Mouse (Mus musculus) limb, embryonic 12.5 days (tissue): ENCODE data around the gene Dgkh. TPM values are rescaled to one million over a fixed set of nuclear protein-coding genes. Genes with fewer than 3 reads are reported as not detected.

Experiments used
- ATAC-seq: fragments of 200-750 bp; cut with Nextera tagmentation; 2 replicates; pipeline ENCODE4 v1.8.0; 2017; ENCODE audit warnings: low read depth, moderate TSS enrichment; ENCODE audit not compliant: insufficient number of reproducible peaks, insufficient read depth, low FRiP score, low TSS enrichment
- H3K27ac ChIP-seq: fragments of 300-500 bp; sonication (generic); 2 replicates; pipeline ENCODE4 v1.5.1; 2016; ENCODE audit warnings: mild to moderate bottlenecking, moderate library complexity
- H3K27me3 ChIP-seq: fragments of 300-500 bp; sonication (generic); 2 replicates; pipeline ENCODE4 v1.6.1; 2016; ENCODE audit warnings: mild to moderate bottlenecking, moderate library complexity
- H3K36me3 ChIP-seq: fragments of 300-500 bp; sonication (generic); 2 replicates; pipeline ENCODE4 v1.6.1; 2016; ENCODE audit warnings: mild to moderate bottlenecking, moderate library complexity
- H3K4me1 ChIP-seq: fragments of 300-500 bp; sonication (generic); replicated peaks from 2 replicates; pipeline ENCODE4 v1.6.1; 2016
- H3K4me2 ChIP-seq: fragments of 300-500 bp; sonication (generic); 2 replicates; pipeline ENCODE4 v1.6.1; 2016; ENCODE audit warnings: mild to moderate bottlenecking, moderate library complexity
- H3K4me3 ChIP-seq: fragments of 300-500 bp; sonication (generic); replicated peaks from 2 replicates; pipeline ENCODE4 v1.5.1; 2016; ENCODE audit warnings: mild to moderate bottlenecking
- H3K9ac ChIP-seq: fragments of 300-500 bp; sonication (generic); replicated peaks from 2 replicates; pipeline ENCODE4 v1.6.1; 2016; ENCODE audit warnings: mild to moderate bottlenecking, moderate library complexity
- H3K9me3 ChIP-seq: fragments of 300-500 bp; sonication (generic); 2 replicates; pipeline ENCODE4 v1.6.1; 2016; ENCODE audit warnings: mild to moderate bottlenecking, moderate library complexity
- WGBS: fragments of 180-500 bp; shearing (Covaris S2); methylation state at CpG from one replicate; pipeline ENCODE4 v1.1.7; 2016; 5-methylcytosine and 5-hydroxymethylcytosine counted together
- polyA plus RNA-seq: library from polyadenylated mRNA; unstranded; fragments of >200 nt; fragmentation: Nextera tagmentation; extraction: Ambion mirVana; gene quantifications from 2 replicates; pipeline ENCODE4 v1.2.1, GENCODE M21; 2016

The Dgkh gene
- polyA plus RNA-seq, 1 experiment from 2014 or later, result 2.6 TPM

DNA sequence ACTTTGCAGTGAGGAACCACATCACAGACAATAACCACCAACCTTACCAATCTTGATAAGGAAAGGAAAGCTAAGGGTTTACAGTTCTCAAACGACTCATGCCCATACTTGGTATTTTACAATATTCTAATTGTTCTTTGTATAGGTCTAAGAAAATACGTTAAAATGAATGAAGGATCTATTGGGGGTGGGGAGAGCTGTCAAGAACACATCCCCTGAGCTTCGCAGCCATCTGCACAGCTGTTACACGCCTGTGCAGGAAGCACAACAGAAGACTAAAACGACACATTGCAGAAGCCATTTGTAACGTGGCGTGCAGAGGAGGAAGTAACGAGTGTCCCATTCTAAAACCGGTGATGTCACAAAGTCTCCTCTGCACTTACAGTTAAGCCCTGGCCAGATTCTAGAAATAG, 113.7 kb downstream of the Dgkh start:
- H3K27ac ChIP-seq, result no peak overlapping the region

DNA sequence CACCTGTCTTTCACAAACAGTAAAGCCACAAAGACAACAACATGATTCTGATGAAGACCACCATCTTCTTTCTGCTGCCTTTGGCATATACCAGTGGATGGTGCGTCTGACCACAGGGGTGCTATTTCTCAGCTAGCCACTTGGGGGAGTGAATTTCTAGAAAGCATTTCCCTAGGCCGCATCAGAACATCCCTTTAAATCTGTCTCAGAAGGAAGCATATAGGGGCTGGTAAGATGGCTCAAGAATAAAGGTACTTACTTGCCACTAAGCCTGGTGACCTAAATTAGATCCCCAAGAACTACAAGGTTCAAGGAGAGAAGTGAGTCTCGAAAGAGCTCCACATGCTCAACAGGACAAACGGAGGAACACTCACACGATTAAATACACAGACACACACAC, 119.0 kb downstream of the Dgkh start:
- no peaks in the 10 kb centered on the region for H3K9me3 ChIP-seq
- WGBS, result 81% methylated on average over 5 of the region's 5 CpGs
- no peak overlapping the region for H3K27ac ChIP-seq
- H3K36me3 ChIP-seq, result no peaks in the 10 kb centered on the region
- 0 out of 2 replicates have a peak, but pooled peaks cover 3% of the 10 kb centered on the region for H3K4me1 ChIP-seq
- H3K4me2 ChIP-seq, result no peak overlapping the region
- H3K4me3 ChIP-seq, result no peak overlapping the region
- no peaks in the 10 kb centered on the region for H3K27me3 ChIP-seq
- H3K9ac ChIP-seq, result no peak overlapping the region
- ATAC-seq, result no peak

More for the DNA sequence above, 113.7 kb downstream of the Dgkh start:
- WGBS, result 68% methylated on average over 9 of the region's 9 CpGs
- no peaks in the 10 kb centered on the region for H3K4me1 ChIP-seq
- no peak overlapping the region for H3K4me2 ChIP-seq
- H3K4me3 ChIP-seq, result no peak overlapping the region
- no peaks in the 10 kb centered on the region; the same call in 1 of the 2 replicates for H3K36me3 ChIP-seq
- H3K9me3 ChIP-seq, result no peaks in the 10 kb centered on the region
- ATAC-seq, result no peak
- H3K27me3 ChIP-seq, result no peaks in the 10 kb centered on the region
- no peak overlapping the region for H3K9ac ChIP-seq

DNA sequence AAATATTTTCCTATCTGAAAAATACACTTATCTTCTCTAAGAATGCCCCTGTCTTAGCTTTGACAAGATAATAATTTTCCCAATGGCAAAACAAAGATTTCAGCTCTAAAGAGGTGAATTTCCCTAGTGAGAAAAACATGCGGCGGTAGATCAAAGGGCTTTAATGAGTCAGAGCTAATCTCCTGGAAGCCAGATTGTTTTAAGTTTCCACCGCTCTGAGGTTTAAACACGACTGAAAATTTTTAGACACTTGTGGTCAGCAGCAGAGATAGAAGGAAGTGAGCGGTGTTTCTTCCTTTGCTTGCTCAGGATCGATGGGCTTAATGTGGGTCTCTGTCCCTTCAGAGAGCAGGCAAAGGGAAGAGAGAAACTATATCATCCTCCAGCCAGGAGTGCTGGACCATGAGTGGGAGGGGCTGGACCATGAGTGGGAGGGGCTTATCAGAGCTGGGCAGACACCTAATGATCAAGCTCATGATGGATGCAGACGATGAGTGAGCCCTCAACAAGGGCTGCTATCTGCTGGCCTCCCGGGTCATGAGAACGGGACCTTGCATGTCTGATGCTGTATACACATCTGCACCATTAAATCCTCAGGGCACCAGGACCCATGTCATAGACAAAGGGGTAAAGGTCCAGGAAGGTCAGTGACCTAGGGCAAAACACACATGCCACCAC, 120.3 kb downstream of the Dgkh start:
- Histone ChIP-seq H3K27me3 (no peaks in the 10 kb centered on the region), H3K36me3 (no peaks in the 10 kb centered on the region), H3K4me3 (no peak overlapping the region), H3K9me3 (no peaks in the 10 kb centered on the region), H3K4me2 (no peak overlapping the region), H3K27ac (no peak overlapping the region), H3K4me1 (0 out of 2 replicates have a peak, but pooled peaks cover 3% of the 10 kb centered on the region), H3K9ac (no peak overlapping the region)
- no peak; the same call in 1 of the 2 replicates for ATAC-seq
- 36% methylated on average over 9 of the region's 9 CpGs for WGBS

DNA sequence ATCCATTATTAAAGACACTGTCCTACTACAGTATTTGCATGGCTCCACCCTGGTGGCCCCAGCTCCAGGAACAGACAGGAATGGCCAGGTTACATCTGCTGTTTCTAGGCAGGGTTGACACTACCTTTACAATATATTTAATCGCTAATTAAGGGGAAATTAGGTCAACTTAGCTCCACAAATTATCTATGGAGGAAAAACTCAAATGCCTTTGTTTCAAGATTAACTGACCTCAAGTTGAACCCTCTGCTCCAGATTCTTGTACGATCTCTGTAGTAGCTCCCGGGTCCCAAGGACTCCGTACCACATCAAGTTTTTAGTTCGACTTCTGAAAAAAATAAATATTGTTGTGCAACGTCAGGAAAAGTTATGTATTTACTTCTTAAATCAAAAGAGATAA, 137.7 kb downstream of the Dgkh start:
- H3K36me3 ChIP-seq, result 0 out of 2 replicates have a peak, but pooled peaks cover 4% of the 10 kb centered on the region
- ATAC-seq, result no peak
- H3K9me3 ChIP-seq, result no peaks in the 10 kb centered on the region
- H3K9ac ChIP-seq, result no peak overlapping the region
- H3K27me3 ChIP-seq, result no peaks in the 10 kb centered on the region
- H3K4me1 ChIP-seq, result no peaks in the 10 kb centered on the region
- H3K4me2 ChIP-seq, result no peak overlapping the region
- WGBS, result 89% methylated on average over 6 of the region's 6 CpGs
- no peak overlapping the region for H3K4me3 ChIP-seq
- H3K27ac ChIP-seq, result no peak overlapping the region

DNA sequence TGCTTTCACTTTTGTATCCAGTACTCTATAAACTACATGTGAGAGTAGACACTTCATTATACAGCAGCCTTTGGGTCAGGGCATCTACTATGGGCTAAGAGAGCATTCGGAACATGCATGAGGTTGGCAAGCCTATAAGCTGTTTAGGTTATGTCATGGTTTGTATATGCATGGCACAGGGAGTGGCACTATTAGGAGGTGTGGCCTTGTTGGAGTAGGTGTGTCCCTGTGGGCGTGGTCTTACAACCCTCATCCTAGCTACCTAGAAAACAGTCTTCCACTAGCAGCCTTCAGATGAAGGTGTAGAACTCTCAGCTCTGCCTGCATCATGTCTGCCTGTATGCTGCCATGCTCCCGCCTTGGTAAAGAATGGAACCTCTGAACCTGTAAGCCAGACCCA, 139.6 kb downstream of the Dgkh start:
- Histone ChIP-seq H3K27me3 (no peaks in the 10 kb centered on the region), H3K9ac (no peak overlapping the region), H3K9me3 (no peaks in the 10 kb centered on the region), H3K27ac (no peak overlapping the region), H3K36me3 (0 out of 2 replicates have a peak, but pooled peaks cover 9% of the 10 kb centered on the region), H3K4me1 (no peaks in the 10 kb centered on the region), H3K4me2 (no peak overlapping the region), H3K4me3 (no peak overlapping the region)
- WGBS, result 88% methylated on average over 3 of the region's 3 CpGs
- ATAC-seq, result no peak

GRCm38 (mm10) chr14:78590335-78590734, 142.2 kb downstream of the Dgkh start:
- Histone ChIP-seq H3K27me3 (no peaks in the 10 kb centered on the region), H3K4me1 (no peaks in the 10 kb centered on the region), H3K4me3 (no peak overlapping the region), H3K4me2 (no peak overlapping the region), H3K36me3 (peaks cover 17% of the 10 kb centered on the region; the same call in 1 of the 2 replicates), H3K27ac (no peak overlapping the region), H3K9ac (no peak overlapping the region), H3K9me3 (no peaks in the 10 kb centered on the region)
- no peak for ATAC-seq
- 7% methylated on average over 2 of the region's 2 CpGs for WGBS

DNA sequence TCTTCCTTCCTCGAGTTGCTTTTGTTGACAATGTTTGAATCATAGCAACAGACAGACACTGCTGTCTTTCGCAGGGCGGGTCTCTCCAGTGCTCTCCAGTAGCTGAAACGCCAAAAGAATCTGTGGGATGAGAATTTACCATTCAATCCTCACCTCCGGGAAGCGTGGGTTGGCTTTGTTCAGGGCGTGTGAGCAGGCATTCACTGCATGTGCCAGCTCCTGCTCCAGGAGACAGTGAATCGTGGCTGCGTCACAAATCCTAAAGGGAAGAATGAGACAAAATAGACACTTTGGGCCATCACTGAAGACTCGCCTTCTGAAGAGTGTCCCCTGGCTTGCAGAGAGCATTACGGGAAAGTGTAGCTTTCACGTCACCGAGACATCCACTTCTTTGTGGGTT, 148.4 kb downstream of the Dgkh start:
- no peak overlapping the region for H3K4me3 ChIP-seq
- no peak overlapping the region for H3K9ac ChIP-seq
- no peaks in the 10 kb centered on the region for H3K27me3 ChIP-seq
- H3K4me1 ChIP-seq, result no peaks in the 10 kb centered on the region
- H3K4me2 ChIP-seq, result no peak overlapping the region
- no peak overlapping the region for H3K27ac ChIP-seq
- no peaks in the 10 kb centered on the region for H3K9me3 ChIP-seq
- peaks cover 31% of the 10 kb centered on the region; the same call in 1 of the 2 replicates for H3K36me3 ChIP-seq
- WGBS, result 92% methylated on average over 13 of the region's 13 CpGs
- no peak for ATAC-seq

GRCm38 (mm10) chr14:78583168-78583567, 149.4 kb downstream of the Dgkh start:
- Histone ChIP-seq H3K4me3 (no peak overlapping the region), H3K4me2 (no peak overlapping the region), H3K27ac (no peak overlapping the region), H3K4me1 (no peaks in the 10 kb centered on the region), H3K9ac (no peak overlapping the region), H3K36me3 (peaks cover 28% of the 10 kb centered on the region; the same call in 1 of the 2 replicates), H3K27me3 (no peaks in the 10 kb centered on the region), H3K9me3 (no peaks in the 10 kb centered on the region)
- ATAC-seq, result no peak

- Histone ChIP-seq H3K9ac (no peak overlapping the region), H3K27ac (no peak overlapping the region), H3K4me1 (0 out of 2 replicates have a peak, but pooled peaks cover 2% of the 10 kb centered on the region), H3K27me3 (no peaks in the 10 kb centered on the region), H3K4me2 (no peak overlapping the region), H3K4me3 (no peak overlapping the region), H3K36me3 (peaks cover 7% of the 10 kb centered on the region; the same call in 1 of the 2 replicates), H3K9me3 (no peaks in the 10 kb centered on the region)
- WGBS, result 75% methylated on average over 13 of the region's 13 CpGs
- ATAC-seq, result no peak
These were observed 156.7 kb downstream of the Dgkh start for GRCm38 (mm10) chr14:78575899-78576298.

DNA sequence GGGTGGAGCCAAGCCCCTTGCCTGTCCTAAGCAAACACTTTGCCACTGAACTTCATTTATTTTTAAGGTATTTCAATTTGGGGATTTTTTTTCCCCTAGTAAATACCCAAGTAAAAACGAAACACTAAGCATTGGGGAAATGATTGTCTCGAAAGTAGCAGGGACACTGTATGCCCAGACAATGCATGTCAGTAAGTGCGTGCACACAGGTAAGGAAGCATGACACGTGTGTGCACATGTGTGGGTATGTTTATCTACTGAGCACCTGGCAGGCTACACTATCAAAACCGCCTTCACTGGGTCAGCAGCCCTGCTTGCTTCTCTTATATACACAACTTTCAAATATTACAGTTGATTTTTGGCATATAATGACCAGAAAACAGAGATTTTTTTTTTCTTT, 164.2 kb downstream of the Dgkh start:
- Histone ChIP-seq H3K4me3 (no peak overlapping the region), H3K27ac (no peak overlapping the region), H3K27me3 (no peaks in the 10 kb centered on the region), H3K4me1 (peaks cover 6% of the 10 kb centered on the region), H3K36me3 (no peaks in the 10 kb centered on the region), H3K9ac (no peak overlapping the region), H3K4me2 (no peak overlapping the region), H3K9me3 (no peaks in the 10 kb centered on the region)
- WGBS, result 89% methylated on average over 5 of the region's 5 CpGs
- no peak for ATAC-seq

- H3K9ac ChIP-seq, result no peak overlapping the region
- 86% methylated on average over 4 of the region's 4 CpGs for WGBS
- no peaks in the 10 kb centered on the region for H3K9me3 ChIP-seq
- no peak overlapping the region for H3K27ac ChIP-seq
- H3K4me1 ChIP-seq, result peaks cover 20% of the 10 kb centered on the region
- no peak overlapping the region for H3K4me2 ChIP-seq
- H3K4me3 ChIP-seq, result no peak overlapping the region
- no peaks in the 10 kb centered on the region for H3K36me3 ChIP-seq
- no peak for ATAC-seq
- H3K27me3 ChIP-seq, result no peaks in the 10 kb centered on the region
These were observed 166.1 kb downstream of the Dgkh start for GRCm38 (mm10) chr14:78566431-78566830.

- Histone ChIP-seq H3K9me3 (no peaks in the 10 kb centered on the region), H3K36me3 (no peaks in the 10 kb centered on the region), H3K4me2 (no peak overlapping the region), H3K27ac (no peak overlapping the region), H3K9ac (no peak overlapping the region), H3K27me3 (no peaks in the 10 kb centered on the region), H3K4me3 (no peak overlapping the region), H3K4me1 (peaks cover 22% of the 10 kb centered on the region)
- 36% methylated on average over 2 of the region's 2 CpGs for WGBS
- no peak for ATAC-seq
These were observed 168.3 kb downstream of the Dgkh start for GRCm38 (mm10) chr14:78564292-78564691.
